Mouse (Mus musculus) megakaryocyte, embryonic 14.5 days (primary cell): ENCODE results near the gene Bex3. TPM values are rescaled to one million over a fixed set of nuclear protein-coding genes. Genes with fewer than 3 reads are reported as not detected.
"Not testable (repeated sequence)": the region's sequence is repeated elsewhere in the genome, so short reads cannot be mapped to it uniquely, and the experiment has no call there.

Experiments
- H3K27me3 ChIP-seq: replicated peaks from 2 replicates; pipeline ENCODE3; 2012; ENCODE audit warnings: inconsistent platforms
- H3K36me3 ChIP-seq: replicated peaks from 2 replicates; pipeline ENCODE3; 2012; ENCODE audit warnings: low read length, inconsistent platforms, mixed read lengths
- H3K4me1 ChIP-seq: 2 replicates; pipeline ENCODE4 v1.6.1; 2012; ENCODE audit warnings: inconsistent platforms
- H3K4me3 ChIP-seq: replicated peaks from 2 replicates; pipeline ENCODE3; 2012; ENCODE audit warnings: moderate library complexity, mild to moderate bottlenecking, inconsistent platforms
- H3K9me3 ChIP-seq: 2 replicates; pipeline ENCODE4 v1.6.1; 2012; ENCODE audit warnings: inconsistent platforms
- FLI1 ChIP-seq: IDR thresholded peaks from 2 replicates; pipeline ENCODE4 v1.6.1; 2012; ENCODE audit warnings: low read length, inconsistent platforms, mixed read lengths
- GATA1 ChIP-seq: IDR thresholded peaks from 3 replicates; pipeline ENCODE4 v1.6.1; 2012; ENCODE audit warnings: mixed read lengths, low read length, inconsistent platforms, borderline replicate concordance
- polyA plus RNA-seq: library from polyadenylated mRNA; stranded (reverse); fragments of >175 nt; gene quantifications from 2 replicates; pipeline ENCODE4 v1.2.3, GENCODE M21; 2012; ENCODE audit warnings: low replicate concordance; ENCODE audit not compliant: insufficient read depth

The Bex3 gene
- 46.6 and 242 TPM in 2 replicates for polyA plus RNA-seq

DNA sequence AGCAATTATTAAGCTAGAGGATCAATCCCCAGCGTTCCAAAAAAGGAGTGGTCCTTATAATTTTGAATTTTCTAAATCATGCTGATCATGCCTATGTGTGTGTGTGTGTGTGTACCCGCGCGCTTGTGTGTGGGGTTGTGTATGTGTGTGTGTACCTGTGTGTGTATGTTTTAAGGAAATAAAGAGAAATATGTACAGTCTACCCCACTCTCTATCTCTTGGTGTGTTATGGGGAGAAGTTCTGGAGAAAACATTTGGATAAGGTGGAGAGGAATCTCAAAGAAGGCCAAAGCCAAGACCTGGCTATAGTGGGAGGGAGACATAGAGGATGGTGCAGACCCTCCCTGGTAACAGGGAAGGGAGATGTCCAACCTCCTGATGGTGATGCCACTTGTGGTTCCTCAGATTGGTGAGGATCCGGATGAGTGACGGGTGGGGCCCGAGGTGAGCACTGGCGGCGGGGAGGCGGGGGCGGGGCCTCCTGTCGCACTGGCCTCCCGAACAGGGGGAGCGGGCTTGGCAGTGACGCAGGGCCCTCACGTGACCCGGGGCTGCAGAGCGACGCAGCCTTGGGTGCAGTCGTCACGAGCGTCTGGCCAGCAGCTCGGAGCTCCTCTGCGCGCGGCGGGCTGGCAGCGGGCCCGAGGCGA is at the start of gene Bex3:
Gene Bex3 (plus strand): TSS at position 511 of the 650 bp plus-strand sequence.
- H3K4me3 ChIP-seq = peak within 1 kb of the TSS; percentile 83

DNA sequence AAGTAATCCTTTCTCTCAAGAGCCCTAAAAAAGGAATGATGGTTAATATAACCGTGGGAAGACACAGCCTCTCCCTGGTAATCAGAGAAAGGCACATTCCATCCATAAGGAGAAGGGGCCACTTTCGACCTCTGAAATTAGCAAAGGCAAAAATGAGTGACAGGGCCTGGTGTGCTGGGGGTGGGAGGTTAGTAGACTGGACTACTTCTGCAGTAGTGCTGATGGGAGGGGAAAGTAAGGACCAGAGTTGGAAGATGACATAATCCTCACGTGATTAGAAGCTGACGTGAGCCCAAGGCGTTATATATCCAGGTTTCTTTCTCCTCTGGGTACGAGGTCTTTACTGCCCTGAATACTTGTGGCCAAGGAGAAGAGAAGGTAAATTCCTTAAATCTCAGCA is 46.3 kb upstream of the Bex3 start:
- TF ChIP-seq GATA1 (no peak), FLI1 (no peak)
- peaks cover 17% of the 10 kb centered on the region for H3K27me3 ChIP-seq
- no peaks in the 10 kb centered on the region for H3K36me3 ChIP-seq
- no peak overlapping the region for H3K4me3 ChIP-seq
- no peaks in the 10 kb centered on the region for H3K9me3 ChIP-seq
- no peaks in the 10 kb centered on the region for H3K4me1 ChIP-seq

More for the DNA sequence above, at the start of gene Bex3:
- not testable (repeated sequence) for H3K36me3 ChIP-seq, H3K4me1 ChIP-seq, H3K27me3 ChIP-seq, H3K9me3 ChIP-seq

- no peak for TF ChIP-seq FLI1
- no peak for TF ChIP-seq GATA1
- Histone ChIP-seq H3K4me1 (no peaks in the 10 kb centered on the region), H3K9me3 (no peaks in the 10 kb centered on the region), H3K36me3 (no peaks in the 10 kb centered on the region), H3K4me3 (no peak overlapping the region), H3K27me3 (peaks cover 11% of the 10 kb centered on the region)
Measured at GRCm38 (mm10) chrX:136227768-136228167, 42.3 kb upstream of the Bex3 start.

- TF ChIP-seq GATA1 (no peak), FLI1 (no peak)
- Histone ChIP-seq H3K4me1 (no peaks in the 10 kb centered on the region), H3K9me3 (no peaks in the 10 kb centered on the region), H3K4me3 (no peak overlapping the region), H3K36me3 (no peaks in the 10 kb centered on the region), H3K27me3 (peaks cover 7% of the 10 kb centered on the region)
Measured at GRCm38 (mm10) chrX:136238118-136238517, 31.9 kb upstream of the Bex3 start.

GRCm38 (mm10) chrX:136243181-136243580 is 26.9 kb upstream of the Bex3 start:
- H3K36me3 ChIP-seq = peaks cover 8% of the 10 kb centered on the region
- no peak for TF ChIP-seq FLI1
- no peak for TF ChIP-seq GATA1
- no peaks in the 10 kb centered on the region; the same call in 1 of the 2 replicates for H3K4me1 ChIP-seq
- peaks cover 3% of the 10 kb centered on the region for H3K27me3 ChIP-seq
- H3K4me3 ChIP-seq = no peak overlapping the region
- no peaks in the 10 kb centered on the region for H3K9me3 ChIP-seq

DNA sequence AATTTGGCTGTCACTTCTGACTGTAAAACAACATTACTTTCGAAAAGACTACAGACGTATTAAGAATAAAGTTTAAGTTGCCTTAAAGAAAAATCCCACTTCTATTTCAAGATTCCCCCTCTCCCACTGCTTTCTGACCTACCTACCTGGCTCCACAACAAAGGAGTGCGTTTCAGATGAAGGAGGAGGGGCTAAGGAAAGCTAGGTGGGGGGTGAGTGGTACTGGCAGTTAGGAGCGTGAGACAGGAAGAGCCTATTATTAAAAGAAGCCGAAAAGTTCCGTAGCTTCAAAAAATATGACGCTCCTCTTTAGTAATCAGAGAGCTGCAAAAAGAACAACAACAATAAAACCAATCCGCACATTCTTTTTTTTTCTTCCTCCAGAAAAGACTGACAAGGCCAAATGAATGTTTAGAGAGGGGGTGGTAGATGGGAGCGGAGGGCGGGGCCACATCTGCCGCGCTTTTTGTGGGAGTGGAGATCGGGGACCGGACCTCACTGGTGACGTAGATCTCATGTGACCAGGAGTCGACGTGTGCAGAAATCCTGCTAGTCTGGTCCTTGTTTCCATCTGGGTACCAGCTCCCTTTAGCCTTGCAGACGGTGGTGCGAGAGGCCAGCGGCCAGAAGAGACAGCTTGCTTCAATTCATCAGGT is 25.4 kb upstream of the Bex3 start, which contains the start of gene Tceal9:
Gene Tceal9 (plus strand): TSS at position 506 of the 656 bp plus-strand sequence.
- H3K9me3 ChIP-seq = no peaks in the 10 kb centered on the region
- peaks cover 3% of the 10 kb centered on the region for H3K27me3 ChIP-seq
- no peak for TF ChIP-seq FLI1
- TF ChIP-seq GATA1 = no peak
- H3K4me1 ChIP-seq = no peaks in the 10 kb centered on the region; the same call in 1 of the 2 replicates
- H3K36me3 ChIP-seq = peaks cover 8% of the 10 kb centered on the region
- H3K4me3 ChIP-seq = peak within 1 kb of the TSS; percentile 92

- H3K36me3 ChIP-seq = peaks cover 8% of the 10 kb centered on the region
- peak overlapping the region; percentile 92 for H3K4me3 ChIP-seq
- no peak for TF ChIP-seq GATA1
- H3K27me3 ChIP-seq = peaks cover 3% of the 10 kb centered on the region
- H3K4me1 ChIP-seq = no peaks in the 10 kb centered on the region; the same call in 1 of the 2 replicates
- no peaks in the 10 kb centered on the region for H3K9me3 ChIP-seq
Measured at GRCm38 (mm10) chrX:136245521-136246071, 24.5 kb upstream of the Bex3 start.

GRCm38 (mm10) chrX:136248811-136249210 is 21.2 kb upstream of the Bex3 start:
- Histone ChIP-seq H3K36me3 (peaks cover 8% of the 10 kb centered on the region), H3K4me3 (no peak overlapping the region), H3K4me1 (no peaks in the 10 kb centered on the region; the same call in 1 of the 2 replicates), H3K9me3 (no peaks in the 10 kb centered on the region), H3K27me3 (no peaks in the 10 kb centered on the region)
- TF ChIP-seq FLI1 = no peak
- no peak for TF ChIP-seq GATA1

- TF ChIP-seq FLI1 (no peak), GATA1 (no peak)
- Histone ChIP-seq H3K4me3 (no peak overlapping the region), H3K9me3 (no peaks in the 10 kb centered on the region), H3K27me3 (no peaks in the 10 kb centered on the region), H3K4me1 (no peaks in the 10 kb centered on the region; the same call in 1 of the 2 replicates), H3K36me3 (peaks cover 8% of the 10 kb centered on the region)
Measured at GRCm38 (mm10) chrX:136249671-136250070, 20.4 kb upstream of the Bex3 start.
